Mouse (Mus musculus) retina, adult 2 months (tissue): Measurements from ENCODE around the gene Sema5b.

ENCODE experiments used
- DNase-seq: peaks from one replicate; pipeline ENCODE4 v3.0.0-alpha.2; 2012; ENCODE audit warnings: low read depth, low spot score

Sema5b gene

DNA sequence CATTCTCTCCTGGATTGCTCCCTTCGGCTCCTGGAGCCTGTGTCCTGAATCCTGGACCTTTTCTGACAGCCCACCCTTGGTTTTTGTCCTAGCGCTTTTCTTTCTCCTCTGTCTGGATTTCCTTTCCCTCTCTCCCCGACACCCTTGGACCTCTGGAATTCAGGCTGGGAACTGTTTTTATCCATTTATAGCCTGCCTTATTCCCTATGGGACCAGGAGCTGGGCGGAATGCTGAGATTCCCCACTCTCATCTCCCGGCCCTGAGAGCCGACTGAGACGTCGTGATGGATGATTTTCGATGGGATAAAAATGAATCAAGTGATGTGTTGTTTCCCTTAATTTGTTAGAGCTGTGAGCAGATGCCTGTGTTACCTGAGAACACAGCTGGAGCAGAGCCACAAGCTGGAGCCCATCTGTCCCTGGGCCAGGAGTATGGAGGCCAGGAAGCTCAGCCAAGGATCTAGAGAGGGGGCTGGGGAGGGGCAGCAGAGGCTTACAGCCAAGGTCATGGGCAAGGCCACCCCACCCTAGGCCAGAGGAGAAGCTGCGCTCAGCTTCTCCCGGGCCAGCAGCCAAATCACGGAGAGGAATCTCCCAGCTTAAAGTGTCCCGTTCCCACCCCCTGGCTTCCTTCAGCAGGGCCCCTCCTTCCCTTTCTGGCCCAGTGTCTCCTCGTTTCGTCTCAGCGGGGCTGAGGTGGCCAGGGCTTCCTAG is 89.7 kb downstream of the Sema5b start:
- no peak for DNase-seq

GRCm38 (mm10) chr16:35633058-35633457 is 92.1 kb downstream of the Sema5b start:
- no peak for DNase-seq

- no peak for DNase-seq
Measured at GRCm38 (mm10) chr16:35634971-35635370, 94.0 kb downstream of the Sema5b start.

GRCm38 (mm10) chr16:35639505-35639904 is 98.6 kb downstream of the Sema5b start:
- DNase-seq = no peak

GRCm38 (mm10) chr16:35648862-35649261 is 107.9 kb downstream of the Sema5b start:
- DNase-seq = no peak

GRCm38 (mm10) chr16:35652206-35652605 is 111.3 kb downstream of the Sema5b start:
- DNase-seq = no peak

- DNase-seq = no peak
Measured at GRCm38 (mm10) chr16:35652706-35653105, 111.8 kb downstream of the Sema5b start.

- DNase-seq = no peak
Measured at GRCm38 (mm10) chr16:35653951-35654350, 113.0 kb downstream of the Sema5b start.

- no peak for DNase-seq
Measured at GRCm38 (mm10) chr16:35660222-35660621, 119.3 kb downstream of the Sema5b start.

DNA sequence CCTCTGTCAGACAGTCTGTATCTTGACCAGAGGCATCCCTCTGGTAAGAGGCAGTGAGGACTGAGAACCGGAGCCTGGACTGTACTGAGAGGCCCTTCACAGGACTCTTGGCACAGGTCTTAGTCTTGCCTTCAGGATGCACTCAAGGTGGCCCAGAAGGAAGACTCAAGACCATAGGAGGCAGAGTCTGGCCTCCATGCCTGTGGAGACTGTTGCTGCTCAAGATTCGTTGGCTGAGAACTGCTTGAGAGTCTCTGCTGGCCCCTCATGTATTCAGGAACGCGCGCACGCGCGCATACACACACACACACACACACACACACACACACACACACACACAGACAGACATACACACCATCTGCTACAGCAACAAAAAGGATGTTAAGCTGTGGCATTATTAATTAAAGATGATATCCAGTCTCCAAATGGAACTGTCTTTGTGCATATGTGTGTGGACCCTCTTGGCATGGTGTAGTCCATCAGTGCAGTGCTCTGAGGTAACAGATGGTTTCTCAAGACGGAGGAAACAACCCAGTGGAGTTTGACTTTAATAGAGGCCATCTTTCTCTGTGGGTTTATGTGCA is 123.0 kb downstream of the Sema5b start:
- no peak for DNase-seq

DNA sequence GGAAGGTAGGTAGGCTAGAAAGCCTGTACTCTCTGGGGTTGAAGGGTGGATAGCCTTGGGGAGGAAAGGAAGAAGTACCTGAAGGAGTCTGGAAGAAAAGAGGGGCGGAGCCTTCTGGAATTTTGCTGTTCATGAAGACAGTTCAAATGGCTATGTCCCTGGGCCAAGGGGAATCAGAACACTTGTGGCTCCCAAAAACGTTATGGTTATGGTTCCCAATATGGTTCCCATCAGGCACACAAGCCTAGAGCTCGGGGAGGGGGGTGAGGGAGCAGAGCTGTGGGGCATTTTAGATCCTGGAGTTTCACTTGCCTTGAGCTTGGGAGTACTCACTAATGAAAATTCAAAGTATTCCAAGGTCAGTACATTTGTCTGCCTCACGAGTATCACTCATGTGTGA is 123.9 kb downstream of the Sema5b start:
- no peak for DNase-seq

DNA sequence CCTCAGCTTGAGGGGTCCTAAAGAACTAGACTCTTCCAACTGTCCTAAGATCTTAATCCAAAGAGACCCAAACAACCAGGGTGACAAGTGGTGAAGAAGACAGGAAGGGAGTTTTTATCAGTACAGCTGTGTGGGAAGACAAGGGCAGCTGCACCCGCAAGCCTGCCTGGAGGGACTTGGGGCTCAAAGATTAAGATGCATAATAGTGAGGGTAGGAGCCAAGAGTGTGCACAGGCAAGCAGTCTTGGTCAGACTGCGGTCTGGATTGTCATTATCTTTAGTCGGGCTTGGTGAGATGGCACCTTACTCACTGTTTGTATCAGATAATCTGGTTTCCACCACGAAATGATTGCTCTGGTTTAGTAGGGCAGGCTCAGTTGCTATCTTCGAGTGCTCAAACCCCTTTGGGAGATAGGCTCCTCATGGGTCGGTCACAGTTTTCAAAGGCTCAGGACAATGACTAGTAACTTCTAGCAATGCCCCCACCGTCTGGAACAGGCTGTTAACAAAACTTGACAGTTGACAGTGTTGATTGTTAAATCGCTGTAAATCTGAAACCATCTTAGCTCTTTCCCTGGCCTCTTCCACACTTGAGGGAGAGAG is 136.7 kb downstream of the Sema5b start:
- no peak for DNase-seq

GRCm38 (mm10) chr16:35678476-35678875 is 137.5 kb downstream of the Sema5b start:
- DNase-seq = no peak

DNA sequence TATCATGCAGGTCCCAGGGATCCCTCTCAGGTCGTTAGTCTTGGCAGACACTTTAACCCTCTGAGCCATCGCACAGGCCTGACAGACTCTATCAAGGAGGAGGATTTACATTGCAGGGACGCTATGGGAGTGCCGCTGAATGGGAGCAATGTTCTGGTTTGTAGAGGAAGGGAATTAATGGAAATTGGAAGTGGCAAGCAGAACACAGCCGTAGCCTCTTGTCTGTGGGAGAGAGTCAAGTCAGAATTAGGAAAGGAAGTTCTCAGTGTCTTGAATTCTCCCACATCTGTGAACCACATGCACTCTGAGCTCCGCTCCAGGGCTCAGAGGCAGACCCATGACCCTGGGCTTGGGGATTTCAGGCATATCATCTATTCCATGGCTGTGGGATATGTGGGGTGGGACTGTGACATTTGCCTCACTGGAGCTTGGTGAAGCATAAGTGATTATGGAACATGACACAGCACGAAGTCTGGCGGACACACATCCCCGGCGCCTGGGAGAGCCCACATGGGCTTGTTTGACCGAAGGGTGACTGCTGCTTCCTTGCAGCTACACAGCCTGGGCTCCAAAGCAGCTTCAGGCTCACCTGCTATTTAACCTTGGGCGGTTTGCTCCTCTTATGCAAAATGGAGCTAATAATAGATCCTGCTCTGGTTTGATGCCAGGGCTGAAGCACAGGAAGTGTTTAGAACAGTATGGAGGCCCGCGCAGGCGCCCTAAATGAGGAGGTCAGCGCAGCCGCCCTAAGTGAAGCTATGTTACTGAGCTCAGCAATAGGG is 140.6 kb downstream of the Sema5b start:
- no peak for DNase-seq

- DNase-seq = no peak
Measured at GRCm38 (mm10) chr16:35685027-35685426, 144.1 kb downstream of the Sema5b start.

DNA sequence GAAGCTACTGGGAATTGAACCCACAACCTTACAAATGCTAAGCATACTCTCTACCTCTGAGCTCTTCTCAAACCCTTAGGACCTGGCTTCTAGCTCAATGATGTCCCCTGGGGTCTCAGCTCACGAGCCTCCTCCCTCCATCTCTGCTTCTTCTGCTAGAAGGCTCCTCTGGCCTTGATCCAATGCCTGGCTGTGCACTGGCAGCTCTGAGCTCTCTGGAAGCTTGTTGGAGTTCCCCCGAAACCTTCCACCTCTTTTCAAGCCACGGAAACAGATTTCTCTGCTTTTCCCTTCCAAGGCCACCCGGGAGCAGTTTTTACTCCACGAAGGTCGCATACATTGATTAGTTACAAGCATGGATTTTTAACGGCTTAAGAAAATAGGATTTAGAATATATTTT is 145.5 kb downstream of the Sema5b start:
- no peak for DNase-seq

GRCm38 (mm10) chr16:35691606-35692005 is 150.7 kb downstream of the Sema5b start:
- no peak for DNase-seq

DNA sequence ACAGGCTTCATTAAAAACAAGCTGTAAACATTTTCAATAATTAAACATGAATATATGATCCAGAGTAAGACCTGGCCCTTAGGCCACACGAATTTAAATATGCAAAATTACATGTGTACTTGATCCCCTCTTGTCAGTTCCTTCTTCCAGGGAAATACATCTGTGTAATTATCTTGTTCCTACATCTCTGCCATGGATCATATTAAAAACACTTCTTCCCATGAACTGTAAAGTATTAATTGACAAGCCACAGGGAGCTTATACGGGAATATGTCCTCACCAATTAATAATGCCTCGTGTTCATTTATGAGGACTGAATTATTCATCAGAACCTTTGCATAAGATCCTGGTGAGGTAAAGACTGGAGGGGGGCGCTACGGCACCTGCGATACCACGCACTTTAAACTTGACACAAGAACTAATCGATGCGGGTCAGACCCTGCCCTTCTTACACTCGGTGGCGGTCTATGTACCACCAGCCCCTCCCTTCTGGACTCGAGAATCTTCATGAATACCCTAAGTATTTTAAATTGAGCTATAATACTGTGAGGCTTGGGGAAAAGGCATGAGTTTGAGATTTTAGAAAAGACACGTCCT is 153.4 kb downstream of the Sema5b start:
- DNase-seq = no peak

DNA sequence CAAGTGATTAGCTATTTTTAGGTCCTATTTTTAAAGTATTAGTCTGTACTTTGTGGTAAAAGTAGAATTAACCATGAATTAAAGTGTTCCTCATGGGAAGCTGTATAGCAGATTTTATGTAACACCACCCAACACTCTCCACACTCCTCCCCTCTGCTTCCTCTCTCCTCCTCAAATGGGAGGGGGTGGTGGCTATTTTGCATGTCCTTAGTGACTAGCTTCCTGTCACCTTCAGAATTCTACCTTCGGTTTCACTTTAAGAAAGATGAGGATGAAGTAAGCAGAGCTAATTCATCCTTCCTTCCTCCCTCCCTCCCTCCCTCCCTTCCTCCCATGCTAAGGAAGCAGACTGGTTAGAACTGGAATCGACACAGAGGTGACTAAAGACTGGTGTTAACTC is 155.2 kb downstream of the Sema5b start:
- DNase-seq = no peak

GRCm38 (mm10) chr16:35701823-35702222 is 160.9 kb downstream of the Sema5b start:
- no peak for DNase-seq

DNA sequence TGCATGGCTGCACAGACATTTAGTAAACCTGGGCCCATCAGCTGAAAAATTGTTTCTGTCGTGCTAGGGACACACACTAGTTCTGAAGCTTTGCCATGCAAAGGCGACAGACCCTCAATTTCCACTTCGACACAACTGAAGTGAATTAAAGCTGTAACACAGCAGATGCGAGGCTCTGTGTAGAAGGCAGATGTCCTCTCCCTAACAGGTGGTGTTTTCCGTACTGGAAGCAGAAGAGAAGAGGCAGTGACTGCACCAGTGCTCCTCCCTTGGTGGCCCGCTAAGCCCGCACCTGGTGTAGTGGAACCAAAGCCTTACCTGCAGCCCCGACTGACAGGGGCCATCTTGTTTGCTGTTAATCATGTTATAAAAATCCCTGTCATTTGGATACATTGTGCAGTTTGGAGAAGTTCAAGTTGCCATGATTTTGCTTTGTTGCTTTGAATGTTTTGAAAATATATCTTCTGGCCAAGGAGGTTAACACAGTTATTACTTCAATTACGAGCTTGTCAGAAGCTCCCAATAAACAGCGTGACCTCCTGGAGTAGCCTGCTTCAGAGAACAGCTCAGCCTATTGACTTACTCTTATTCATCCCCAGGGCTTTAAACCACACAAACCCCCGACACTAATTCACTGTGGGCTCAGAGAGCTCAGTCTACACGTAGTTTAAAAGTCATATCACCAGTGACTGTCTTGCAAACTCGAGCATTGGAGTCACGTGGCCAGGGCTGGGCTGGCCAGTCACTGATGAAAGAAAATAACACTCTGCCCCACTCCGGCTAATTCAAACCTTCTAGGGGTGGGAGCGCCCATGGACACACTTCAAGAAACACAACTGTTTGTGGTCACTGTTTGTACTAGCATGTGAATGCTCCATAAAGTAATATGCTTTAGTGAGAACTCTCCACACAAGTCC is 163.1 kb downstream of the Sema5b start:
- DNase-seq = no peak
